Mouse (Mus musculus) liver, postnatal 0 days (tissue): ENCODE results near the gene Mmp28.

Source experiments
- CTCF ChIP-seq: sonication (generic); IDR thresholded peaks from 2 replicates; pipeline ENCODE4 v1.5.1; 2016; ENCODE audit warnings: antibody characterized with exemption, low read depth
- EP300 ChIP-seq: IDR thresholded peaks from 2 replicates; pipeline ENCODE4 v1.6.1; 2016; ENCODE audit warnings: antibody characterized with exemption, low read depth, mild to moderate bottlenecking

- no peak for TF ChIP-seq CTCF
- TF ChIP-seq EP300: 0 out of 2 replicates have a peak, but pooled peaks have one; percentile 11
Measured at GRCm38 (mm10) chr11:83454548-83454947, 8.3 kb downstream of the Mmp28 start.
